Mouse (Mus musculus): ENCODE data around the gene Pdlim3. TPM values are rescaled to one million over a fixed set of nuclear protein-coding genes. Genes with fewer than 3 reads are reported as not detected.

The Pdlim3 gene
- total and polyA plus RNA-seq, 3 experiments, result 0.27 TPM; not detected in 2

GRCm38 (mm10) chr8:45896590-45896989 lies 11.3 kb downstream of the Pdlim3 start:
- Histone ChIP-seq H3K4me3 (ENCODE audit: low read depth, low read length) (no peak overlapping the region), H3K9me3 (replicated peaks) (no peaks in the 10 kb centered on the region), H3K4me1 (ENCODE audit: insufficient read depth, low read depth, low read length) (no peaks in the 10 kb centered on the region), H3K36me3 (replicated peaks) (no peaks in the 10 kb centered on the region), H3K27me3 (ENCODE audit: insufficient read depth, low read length) (no peaks in the 10 kb centered on the region)
- ATAC-seq (ENCODE audit: extremely low read depth, insufficient number of reproducible peaks, low FRiP score, poor library complexity, severe bottlenecking) (no peak), DNase-seq (ENCODE audit: low spot score) (no peak)
- TF ChIP-seq GATA2 (IDR thresholded peaks at IDR 0.05; ENCODE audit: borderline replicate concordance, low read depth, low read length) (no peak), CTCF (IDR thresholded peaks at IDR 0.05; ENCODE audit: low read depth, low read length) (no peak), GATA1 (IDR thresholded peaks at IDR 0.05; ENCODE audit: borderline replicate concordance, low read length) (no peak), POLR2AphosphoS5 (IDR thresholded peaks at IDR 0.05; ENCODE audit: insufficient replicate concordance, low read depth, low read length) (no peak), TAL1 (conservative IDR thresholded peaks at IDR 0.05; ENCODE audit: low read depth, low read length) (no peak)

GRCm38 (mm10) chr8:45899783-45900182 lies 14.5 kb downstream of the Pdlim3 start:
- Histone ChIP-seq H3K9me3 (replicated peaks) (no peaks in the 10 kb centered on the region), H3K4me1 (ENCODE audit: insufficient read depth, low read depth, low read length) (no peaks in the 10 kb centered on the region), H3K36me3 (replicated peaks) (no peaks in the 10 kb centered on the region), H3K27me3 (ENCODE audit: insufficient read depth, low read length) (no peaks in the 10 kb centered on the region), H3K4me3 (ENCODE audit: low read depth, low read length) (no peak overlapping the region)
- TF ChIP-seq GATA1 (IDR thresholded peaks at IDR 0.05; ENCODE audit: borderline replicate concordance, low read length) (no peak), POLR2AphosphoS5 (IDR thresholded peaks at IDR 0.05; ENCODE audit: insufficient replicate concordance, low read depth, low read length) (no peak)
- DNase-seq (ENCODE audit: low spot score) (no peak), ATAC-seq (ENCODE audit: extremely low read depth, insufficient number of reproducible peaks, low FRiP score, poor library complexity, severe bottlenecking) (no peak)

- Histone ChIP-seq H3K4me1 (ENCODE audit: insufficient read depth, low read depth, low read length) (no peaks in the 10 kb centered on the region), H3K36me3 (replicated peaks) (no peaks in the 10 kb centered on the region), H3K27me3 (ENCODE audit: insufficient read depth, low read length) (no peaks in the 10 kb centered on the region), H3K4me3 (ENCODE audit: low read depth, low read length) (no peak overlapping the region), H3K9me3 (replicated peaks) (no peaks in the 10 kb centered on the region)
- DNase-seq (ENCODE audit: low spot score) (no peak), ATAC-seq (ENCODE audit: extremely low read depth, insufficient number of reproducible peaks, low FRiP score, poor library complexity, severe bottlenecking) (no peak)
- no peak for TF ChIP-seq CTCF (IDR thresholded peaks at IDR 0.05; ENCODE audit: low read depth, low read length)
- TF ChIP-seq GATA1 (IDR thresholded peaks at IDR 0.05; ENCODE audit: borderline replicate concordance, low read length), result no peak
- TF ChIP-seq GATA2 (IDR thresholded peaks at IDR 0.05; ENCODE audit: borderline replicate concordance, low read depth, low read length), result no peak
- TF ChIP-seq TAL1 (conservative IDR thresholded peaks at IDR 0.05; ENCODE audit: low read depth, low read length), result no peak
- no peak for TF ChIP-seq POLR2AphosphoS5 (IDR thresholded peaks at IDR 0.05; ENCODE audit: insufficient replicate concordance, low read depth, low read length)
These were observed 16.4 kb downstream of the Pdlim3 start for GRCm38 (mm10) chr8:45901626-45902025.

GRCm38 (mm10) chr8:45903659-45904058 lies 18.4 kb downstream of the Pdlim3 start:
- no peaks in the 10 kb centered on the region for H3K4me1 ChIP-seq (ENCODE audit: insufficient read depth, low read depth, low read length)
- H3K4me3 ChIP-seq (ENCODE audit: low read depth, low read length), result no peak overlapping the region
- TF ChIP-seq POLR2AphosphoS5 (IDR thresholded peaks at IDR 0.05; ENCODE audit: insufficient replicate concordance, low read depth, low read length), result no peak
- TF ChIP-seq TAL1 (conservative IDR thresholded peaks at IDR 0.05; ENCODE audit: low read depth, low read length), result no peak
- TF ChIP-seq CTCF (IDR thresholded peaks at IDR 0.05; ENCODE audit: low read depth, low read length), result no peak
- TF ChIP-seq GATA1 (IDR thresholded peaks at IDR 0.05; ENCODE audit: borderline replicate concordance, low read length), result no peak
- DNase-seq (ENCODE audit: low spot score) (no peak), ATAC-seq (ENCODE audit: extremely low read depth, insufficient number of reproducible peaks, low FRiP score, poor library complexity, severe bottlenecking) (no peak)
- H3K27me3 ChIP-seq (ENCODE audit: insufficient read depth, low read length), result no peaks in the 10 kb centered on the region
- no peaks in the 10 kb centered on the region for H3K9me3 ChIP-seq (replicated peaks)
- no peaks in the 10 kb centered on the region for H3K36me3 ChIP-seq (replicated peaks)

- H3K9me3 ChIP-seq (replicated peaks), result no peaks in the 10 kb centered on the region
- TF ChIP-seq GATA2 (IDR thresholded peaks at IDR 0.05; ENCODE audit: borderline replicate concordance, low read depth, low read length) (no peak), CTCF (IDR thresholded peaks at IDR 0.05; ENCODE audit: low read depth, low read length) (no peak), POLR2AphosphoS5 (IDR thresholded peaks at IDR 0.05; ENCODE audit: insufficient replicate concordance, low read depth, low read length) (no peak), TAL1 (conservative IDR thresholded peaks at IDR 0.05; ENCODE audit: low read depth, low read length) (no peak), GATA1 (IDR thresholded peaks at IDR 0.05; ENCODE audit: borderline replicate concordance, low read length) (no peak)
- H3K4me1 ChIP-seq (ENCODE audit: insufficient read depth, low read depth, low read length), result no peaks in the 10 kb centered on the region
- no peaks in the 10 kb centered on the region for H3K36me3 ChIP-seq (replicated peaks)
- DNase-seq (ENCODE audit: low spot score), result no peak
- H3K4me3 ChIP-seq (ENCODE audit: low read depth, low read length), result no peak overlapping the region
- H3K27me3 ChIP-seq (ENCODE audit: insufficient read depth, low read length), result no peaks in the 10 kb centered on the region
- ATAC-seq (ENCODE audit: extremely low read depth, insufficient number of reproducible peaks, low FRiP score, poor library complexity, severe bottlenecking), result no peak
These were observed 20.5 kb downstream of the Pdlim3 start for GRCm38 (mm10) chr8:45905591-45906250.

- TF ChIP-seq GATA2 (IDR thresholded peaks at IDR 0.05; ENCODE audit: borderline replicate concordance, low read depth, low read length), result no peak
- no peak for TF ChIP-seq GATA1 (IDR thresholded peaks at IDR 0.05; ENCODE audit: borderline replicate concordance, low read length)
- no peak for TF ChIP-seq TAL1 (conservative IDR thresholded peaks at IDR 0.05; ENCODE audit: low read depth, low read length)
- no peak for TF ChIP-seq CTCF (IDR thresholded peaks at IDR 0.05; ENCODE audit: low read depth, low read length)
- TF ChIP-seq POLR2AphosphoS5 (IDR thresholded peaks at IDR 0.05; ENCODE audit: insufficient replicate concordance, low read depth, low read length), result no peak
- Histone ChIP-seq H3K9me3 (replicated peaks) (no peaks in the 10 kb centered on the region), H3K27me3 (ENCODE audit: insufficient read depth, low read length) (no peaks in the 10 kb centered on the region), H3K36me3 (replicated peaks) (no peaks in the 10 kb centered on the region), H3K4me1 (ENCODE audit: insufficient read depth, low read depth, low read length) (no peaks in the 10 kb centered on the region), H3K4me3 (ENCODE audit: low read depth, low read length) (no peak overlapping the region)
- no peak for ATAC-seq (ENCODE audit: extremely low read depth, insufficient number of reproducible peaks, low FRiP score, poor library complexity, severe bottlenecking)
- no peak for DNase-seq (ENCODE audit: low spot score)
These were observed 21.0 kb downstream of the Pdlim3 start for GRCm38 (mm10) chr8:45906251-45906619.

All from G1E (cell line).